Mouse (Mus musculus): ENCODE data around the gene Cnn3. TPM values are rescaled to one million over a fixed set of nuclear protein-coding genes. Genes with fewer than 3 reads are reported as not detected.

The Cnn3 gene
- polyA plus RNA-seq, 1 experiment from 2014 or later, result 567 TPM

DNA sequence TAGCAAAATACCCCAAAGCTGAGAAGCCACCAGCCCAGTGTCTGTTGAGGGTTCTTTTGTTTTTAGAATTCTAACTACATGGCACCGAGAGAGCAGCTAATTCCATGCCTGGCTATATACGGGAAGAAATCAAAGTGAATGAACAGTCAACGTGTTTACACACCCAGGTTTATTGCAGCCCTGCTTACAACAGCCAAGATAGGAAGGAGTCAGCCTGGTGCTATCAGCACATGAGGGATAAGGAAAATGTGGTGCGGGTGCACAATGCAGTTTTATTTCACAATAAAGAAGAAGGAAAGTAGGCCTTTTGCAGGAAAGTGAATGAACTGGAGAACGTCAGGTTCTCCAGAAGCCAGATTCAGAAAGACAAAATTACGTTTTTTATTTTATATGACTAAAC, 14.8 kb upstream of the Cnn3 start:
- DNase-seq (ENCODE audit: low spot score) (peak; percentile 61), ATAC-seq (replicated peaks; ENCODE audit: low FRiP score, low TSS enrichment, low read depth) (peak; percentile 82)
- H3K9ac ChIP-seq (ENCODE audit: low read length), result no peak overlapping the region

DNA sequence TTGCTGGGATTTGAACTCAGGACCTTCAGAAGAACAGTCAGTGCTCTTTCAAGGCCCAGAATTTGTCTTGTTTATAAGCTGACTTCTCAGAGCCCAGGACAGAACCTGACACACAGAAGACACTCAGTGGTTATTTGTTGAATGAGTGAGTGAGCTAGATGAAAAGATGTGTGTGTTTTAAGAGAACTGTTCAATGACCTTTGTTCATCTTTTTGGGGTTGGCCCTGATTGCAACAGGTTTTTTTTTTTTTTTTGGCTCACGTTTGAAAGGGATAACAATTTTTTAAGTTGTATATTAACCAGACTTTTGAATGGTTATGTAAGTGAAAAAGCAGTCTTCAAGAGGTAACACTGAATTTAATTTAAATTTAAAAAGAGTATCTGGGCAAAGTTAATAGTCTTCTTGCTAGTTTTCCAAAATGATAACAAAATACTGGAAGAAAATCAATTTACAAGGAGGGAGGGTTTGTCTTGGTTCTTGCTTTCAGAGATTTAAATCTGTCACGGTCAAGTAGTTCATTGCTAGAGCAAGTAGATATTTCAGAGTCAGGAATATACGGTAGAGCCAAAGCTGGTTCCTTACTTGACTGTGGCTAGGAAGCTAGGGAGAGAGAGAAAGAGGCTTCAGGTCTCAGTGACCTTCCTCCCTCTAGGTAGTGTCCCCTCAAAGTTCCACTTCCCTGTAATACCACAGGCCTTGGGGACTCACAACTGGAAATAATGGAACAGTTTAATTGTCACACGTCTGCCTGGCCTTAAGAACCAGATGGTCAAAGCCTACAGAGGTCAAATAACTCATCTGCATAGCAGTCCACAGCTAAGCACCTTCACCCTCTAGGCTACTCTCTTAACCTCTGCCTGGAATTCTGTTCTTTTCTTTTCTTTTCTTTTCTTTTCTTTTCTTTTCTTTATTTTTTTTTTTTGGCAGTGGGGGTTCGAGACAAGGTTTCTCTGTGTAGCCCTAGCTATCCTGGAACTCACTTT, 9.8 kb upstream of the Cnn3 start:
- no peaks in the 10 kb centered on the region; the same call in 1 of the 2 replicates for H3K4me1 ChIP-seq (replicated peaks; ENCODE audit: control insufficient read depth, insufficient read depth, low read length)
- no peaks in the 10 kb centered on the region for H3K36me3 ChIP-seq (ENCODE audit: control insufficient read depth, insufficient read depth, low read length)
- no peaks in the 10 kb centered on the region for H3K27me3 ChIP-seq (replicated peaks; ENCODE audit: control insufficient read depth, insufficient read depth, low read length)
- H3K9ac ChIP-seq (ENCODE audit: low read length), result no peak overlapping the region
- no peak for ATAC-seq (replicated peaks; ENCODE audit: low FRiP score, low TSS enrichment, low read depth)
- H3K27ac ChIP-seq (ENCODE audit: low read depth), result no peak overlapping the region
- 75% methylated on average over 5 of the region's 5 CpGs for WGBS
- H3K4me2 ChIP-seq (ENCODE audit: low read length), result no peak overlapping the region
- H3K9me3 ChIP-seq (ENCODE audit: control insufficient read depth, low read length), result no peaks in the 10 kb centered on the region
- H3K4me3 ChIP-seq (ENCODE audit: low read depth, low read length), result no peak overlapping the region
- DNase-seq (ENCODE audit: low spot score), result no peak

More for the DNA sequence above, 14.8 kb upstream of the Cnn3 start:
- no peak overlapping the region for H3K4me2 ChIP-seq (ENCODE audit: low read length)
- H3K27ac ChIP-seq (ENCODE audit: low read depth), result no peak overlapping the region
- no peaks in the 10 kb centered on the region for H3K36me3 ChIP-seq (ENCODE audit: control insufficient read depth, insufficient read depth, low read length)
- no peaks in the 10 kb centered on the region for H3K27me3 ChIP-seq (replicated peaks; ENCODE audit: control insufficient read depth, insufficient read depth, low read length)
- H3K4me3 ChIP-seq (ENCODE audit: low read depth, low read length), result no peak overlapping the region
- H3K4me1 ChIP-seq (replicated peaks; ENCODE audit: control insufficient read depth, insufficient read depth, low read length), result no peaks in the 10 kb centered on the region
- 36% methylated on average over 6 of the region's 6 CpGs for WGBS
- H3K9me3 ChIP-seq (ENCODE audit: control insufficient read depth, low read length), result no peaks in the 10 kb centered on the region

DNA sequence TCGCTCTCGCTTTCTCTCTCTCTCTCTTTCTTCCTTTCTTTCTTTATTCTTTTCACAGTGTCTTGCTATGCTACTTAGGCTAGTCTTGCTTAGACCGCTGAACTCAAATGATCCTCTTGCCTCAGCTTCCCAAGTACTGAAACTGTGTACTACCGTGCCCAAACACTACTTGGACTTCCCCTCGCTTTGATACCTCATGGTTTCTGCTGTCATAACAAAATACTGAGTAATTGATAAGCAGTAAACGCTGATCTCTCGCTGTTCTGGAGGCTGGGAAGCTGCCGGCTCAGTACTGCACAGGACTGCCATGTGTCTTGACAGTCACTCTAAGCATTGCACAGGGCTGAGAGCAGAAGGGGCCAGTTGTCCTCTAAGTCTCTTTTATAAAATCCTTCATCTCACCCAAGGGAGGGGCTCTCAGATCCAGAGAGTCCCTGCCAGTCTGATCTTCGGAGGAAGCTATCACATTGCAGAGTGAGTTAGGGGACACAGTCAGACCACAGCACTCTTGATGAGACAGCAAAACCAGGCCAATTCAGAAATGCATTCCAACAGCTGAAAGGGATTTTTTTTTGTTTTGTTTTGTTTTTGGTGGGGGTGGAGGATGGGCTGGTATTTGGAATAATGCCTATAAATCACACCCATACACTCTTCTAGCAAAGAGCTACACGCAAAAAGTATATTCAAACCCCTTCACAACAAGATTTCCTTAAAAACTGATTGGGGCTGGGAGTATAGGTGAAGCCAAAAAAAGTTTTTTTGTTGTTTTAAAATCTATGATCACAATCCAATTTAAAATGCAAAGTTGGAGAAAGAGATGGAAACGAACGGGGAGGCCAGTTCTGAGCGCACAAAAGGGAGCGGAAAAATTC, 8.7 kb upstream of the Cnn3 start:
- no peak overlapping the region for H3K4me2 ChIP-seq (ENCODE audit: low read length)
- 64% methylated on average over 14 of the region's 14 CpGs for WGBS
- H3K9ac ChIP-seq (ENCODE audit: low read length), result no peak overlapping the region
- no peaks in the 10 kb centered on the region for H3K36me3 ChIP-seq (ENCODE audit: control insufficient read depth, insufficient read depth, low read length)
- no peaks in the 10 kb centered on the region for H3K27me3 ChIP-seq (replicated peaks; ENCODE audit: control insufficient read depth, insufficient read depth, low read length)
- no peak overlapping the region for H3K27ac ChIP-seq (ENCODE audit: low read depth)
- ATAC-seq (replicated peaks; ENCODE audit: low FRiP score, low TSS enrichment, low read depth) (no peak), DNase-seq (ENCODE audit: low spot score) (no peak)
- H3K4me3 ChIP-seq (ENCODE audit: low read depth, low read length), result no peak overlapping the region
- H3K4me1 ChIP-seq (replicated peaks; ENCODE audit: control insufficient read depth, insufficient read depth, low read length), result no peaks in the 10 kb centered on the region; the same call in 1 of the 2 replicates
- no peaks in the 10 kb centered on the region for H3K9me3 ChIP-seq (ENCODE audit: control insufficient read depth, low read length)

DNA sequence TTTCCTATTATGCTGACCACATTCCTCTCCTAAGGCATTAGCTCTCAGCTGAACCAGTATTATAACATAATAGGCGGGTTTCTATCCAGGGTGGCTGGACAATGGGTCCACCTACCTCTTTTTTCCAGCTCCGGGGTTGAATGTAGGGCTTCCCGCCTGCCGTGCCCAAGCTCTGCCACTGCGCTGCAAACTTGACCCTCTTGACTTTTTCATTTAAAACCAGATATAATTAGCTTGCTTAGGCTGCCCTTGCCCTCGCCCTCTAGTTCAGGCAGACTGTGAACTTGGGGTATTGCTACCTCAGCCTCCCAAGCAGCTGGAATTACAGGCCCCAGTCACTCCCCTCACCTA, 8.1 kb upstream of the Cnn3 start:
- WGBS, result 76% methylated on average over 6 of the region's 6 CpGs
- Histone ChIP-seq H3K4me1 (replicated peaks; ENCODE audit: control insufficient read depth, insufficient read depth, low read length) (no peaks in the 10 kb centered on the region; the same call in 1 of the 2 replicates), H3K27me3 (replicated peaks; ENCODE audit: control insufficient read depth, insufficient read depth, low read length) (no peaks in the 10 kb centered on the region), H3K36me3 (ENCODE audit: control insufficient read depth, insufficient read depth, low read length) (no peaks in the 10 kb centered on the region), H3K4me2 (ENCODE audit: low read length) (no peak overlapping the region), H3K9me3 (ENCODE audit: control insufficient read depth, low read length) (no peaks in the 10 kb centered on the region), H3K27ac (ENCODE audit: low read depth) (no peak overlapping the region), H3K4me3 (ENCODE audit: low read depth, low read length) (no peak overlapping the region), H3K9ac (ENCODE audit: low read length) (no peak overlapping the region)
- ATAC-seq (replicated peaks; ENCODE audit: low FRiP score, low TSS enrichment, low read depth) (no peak), DNase-seq (ENCODE audit: low spot score) (no peak)

DNA sequence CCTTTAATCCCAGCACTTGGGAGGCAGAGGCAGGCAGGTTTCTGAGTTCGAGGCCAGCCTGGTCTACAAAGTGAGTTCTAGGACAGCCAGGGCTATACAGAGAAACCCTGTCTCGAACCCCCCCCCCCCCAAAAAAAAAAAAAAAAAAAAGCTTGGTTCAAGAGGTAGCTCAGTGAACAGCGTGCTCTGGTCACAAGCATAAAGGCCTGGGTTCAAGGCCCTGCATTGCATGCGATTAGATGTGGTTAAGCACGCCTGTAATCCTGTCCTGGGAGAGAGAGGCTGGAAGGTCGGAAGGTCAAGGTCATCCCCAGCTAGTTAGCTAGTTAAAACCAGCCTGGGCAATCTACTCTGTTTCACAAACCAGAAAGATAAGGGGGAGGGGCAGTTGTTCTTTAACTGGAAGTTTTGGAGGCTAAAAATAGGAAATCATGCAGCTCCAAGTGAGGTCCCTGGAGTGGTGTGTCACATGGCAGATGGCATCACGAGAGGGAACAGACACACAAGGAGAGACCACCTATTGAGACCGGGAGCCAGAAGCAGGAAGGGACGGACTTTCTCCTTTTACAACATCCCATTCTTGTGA, 7.4 kb upstream of the Cnn3 start:
- H3K4me3 ChIP-seq (ENCODE audit: low read depth, low read length), result no peak overlapping the region
- no peak overlapping the region for H3K9ac ChIP-seq (ENCODE audit: low read length)
- no peaks in the 10 kb centered on the region for H3K9me3 ChIP-seq (ENCODE audit: control insufficient read depth, low read length)
- no peaks in the 10 kb centered on the region for H3K36me3 ChIP-seq (ENCODE audit: control insufficient read depth, insufficient read depth, low read length)
- WGBS, result 80% methylated on average over 9 of the region's 9 CpGs
- no peak for ATAC-seq (replicated peaks; ENCODE audit: low FRiP score, low TSS enrichment, low read depth)
- no peak for DNase-seq (ENCODE audit: low spot score)
- H3K27ac ChIP-seq (ENCODE audit: low read depth), result no peak overlapping the region
- no peaks in the 10 kb centered on the region for H3K27me3 ChIP-seq (replicated peaks; ENCODE audit: control insufficient read depth, insufficient read depth, low read length)
- H3K4me1 ChIP-seq (replicated peaks; ENCODE audit: control insufficient read depth, insufficient read depth, low read length), result no peaks in the 10 kb centered on the region; the same call in 1 of the 2 replicates
- H3K4me2 ChIP-seq (ENCODE audit: low read length), result no peak overlapping the region

DNA sequence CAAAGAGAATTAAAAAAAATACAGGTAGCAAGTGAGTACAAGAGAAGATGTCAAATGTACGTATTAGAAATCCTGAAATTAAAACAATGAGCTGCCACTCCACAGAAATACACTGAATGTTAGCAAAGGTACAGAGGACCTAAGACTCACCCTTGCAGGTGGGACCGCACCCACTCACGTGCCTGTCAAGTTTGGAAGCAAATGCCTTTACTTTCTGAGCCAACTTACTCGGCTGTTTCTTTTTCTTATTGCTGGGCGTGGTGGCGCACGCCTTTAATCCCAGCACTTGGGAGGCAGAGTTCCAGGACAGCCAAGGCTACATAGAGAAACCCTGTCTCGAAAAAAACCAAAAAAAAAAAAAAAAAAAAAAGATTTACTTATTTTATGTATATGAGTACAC, 3.9 kb upstream of the Cnn3 start:
- Histone ChIP-seq H3K4me3 (ENCODE audit: low read depth, low read length) (no peak overlapping the region), H3K4me1 (replicated peaks; ENCODE audit: control insufficient read depth, insufficient read depth, low read length) (peaks cover 8% of the 10 kb centered on the region), H3K36me3 (ENCODE audit: control insufficient read depth, insufficient read depth, low read length) (no peaks in the 10 kb centered on the region), H3K4me2 (ENCODE audit: low read length) (no peak overlapping the region), H3K27me3 (replicated peaks; ENCODE audit: control insufficient read depth, insufficient read depth, low read length) (no peaks in the 10 kb centered on the region), H3K27ac (ENCODE audit: low read depth) (no peak overlapping the region), H3K9me3 (ENCODE audit: control insufficient read depth, low read length) (no peaks in the 10 kb centered on the region), H3K9ac (ENCODE audit: low read length) (no peak overlapping the region)
- 73% methylated on average over 8 of the region's 8 CpGs for WGBS
- DNase-seq (ENCODE audit: low spot score), result no peak
- ATAC-seq (replicated peaks; ENCODE audit: low FRiP score, low TSS enrichment, low read depth), result no peak

DNA sequence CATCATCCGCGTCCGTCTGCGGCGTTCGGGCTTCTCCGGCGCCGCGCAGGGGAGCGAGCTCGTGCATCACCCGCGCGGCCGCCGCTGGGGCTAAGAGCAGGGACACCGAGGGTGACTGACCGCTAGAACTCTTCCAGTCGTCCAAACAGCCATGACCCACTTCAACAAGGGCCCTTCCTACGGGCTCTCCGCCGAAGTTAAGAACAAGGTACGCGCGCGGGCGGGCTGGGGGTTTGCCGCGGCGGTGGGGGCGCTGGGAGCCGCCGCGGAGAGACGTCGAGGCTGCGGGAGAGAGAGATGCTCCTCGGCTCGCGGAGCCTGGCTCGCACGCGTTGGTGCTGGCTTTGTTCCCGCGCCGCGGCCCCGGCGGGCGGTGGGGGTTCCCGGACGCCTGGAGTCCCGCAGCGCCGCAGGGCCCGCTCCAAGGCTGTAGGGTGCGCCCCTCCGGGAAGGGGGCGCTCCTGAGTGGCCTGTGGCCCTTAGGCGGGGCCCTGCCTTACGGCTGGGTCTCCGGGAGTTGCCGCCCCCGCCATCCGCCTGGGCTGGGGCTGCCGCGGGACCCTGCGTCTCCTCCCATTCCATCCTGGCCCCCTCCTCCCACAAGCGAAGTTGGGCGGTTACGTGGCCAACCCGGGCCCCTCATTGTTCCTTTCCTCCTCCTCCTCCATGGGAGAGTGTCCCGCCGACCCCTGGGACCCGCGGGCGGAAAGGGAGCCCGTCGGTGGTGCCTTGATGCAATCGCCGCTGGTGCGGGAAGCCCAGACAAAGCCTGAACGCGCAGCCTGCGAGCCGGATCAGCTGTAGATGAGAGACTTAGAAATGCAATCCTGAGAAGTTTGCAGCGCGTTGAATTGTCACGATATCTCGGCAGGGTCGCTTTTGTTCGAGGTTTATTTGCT, 573 bp downstream of the Cnn3 start:
- peak overlapping the region; percentile 92 for H3K4me3 ChIP-seq (ENCODE audit: low read depth, low read length)
- H3K9ac ChIP-seq (ENCODE audit: low read length), result peak overlapping the region; percentile 98
- no peaks in the 10 kb centered on the region for H3K9me3 ChIP-seq (ENCODE audit: control insufficient read depth, low read length)
- H3K4me1 ChIP-seq (replicated peaks; ENCODE audit: control insufficient read depth, insufficient read depth, low read length), result peaks cover 34% of the 10 kb centered on the region
- no peaks in the 10 kb centered on the region for H3K36me3 ChIP-seq (ENCODE audit: control insufficient read depth, insufficient read depth, low read length)
- peak overlapping the region; percentile 85 for H3K4me2 ChIP-seq (ENCODE audit: low read length)
- DNase-seq (ENCODE audit: low spot score), result peak; percentile 92
- H3K27me3 ChIP-seq (replicated peaks; ENCODE audit: control insufficient read depth, insufficient read depth, low read length), result no peaks in the 10 kb centered on the region
- peak; percentile 85 for ATAC-seq (replicated peaks; ENCODE audit: low FRiP score, low TSS enrichment, low read depth)
- WGBS, result under 1% methylated on average over 89 of the region's 93 CpGs
- peak overlapping the region; percentile 99 for H3K27ac ChIP-seq (ENCODE audit: low read depth)

Data from intestine, embryonic 14.5 days (tissue).